Mouse (Mus musculus) CH12.LX (cell line): ENCODE measurements around the gene Meiob. TPM values are rescaled to one million over a fixed set of nuclear protein-coding genes. Genes with fewer than 3 reads are reported as not detected.

ENCODE experiments used
- DNase-seq: peaks from one replicate; pipeline ENCODE4 v3.0.0-alpha.2; 2013; ENCODE audit errors: extremely low read depth
- H3K27ac ChIP-seq: 2 replicates; pipeline ENCODE4 v1.5.1; 2012; ENCODE audit warnings: low read depth, mild to moderate bottlenecking, control low read depth, moderate library complexity; ENCODE audit not compliant: insufficient read depth
- H3K27me3 ChIP-seq: replicated peaks from 2 replicates; pipeline ENCODE3; 2012; ENCODE audit warnings: inconsistent platforms
- H3K36me3 ChIP-seq, 2 experiments: replicated peaks in 1 of 2; 2 replicates each; pipeline versions ENCODE3 to v1.6.1; 2012; ENCODE audit warnings: inconsistent platforms in 1 of 2, low read length in 1 of 2, mild to moderate bottlenecking in 1 of 2, mixed read lengths in 1 of 2, moderate library complexity in 1 of 2; ENCODE audit not compliant: control insufficient read depth in 1 of 2, insufficient read depth in 1 of 2
- H3K4me1 ChIP-seq, 2 experiments: 2 replicates each; pipeline ENCODE4 v1.6.1; 2012; ENCODE audit warnings: inconsistent platforms in 1 of 2, moderate library complexity in 1 of 2; ENCODE audit not compliant: insufficient read depth in 2 of 2, control insufficient read depth in 1 of 2
- H3K4me2 ChIP-seq: 2 replicates; pipeline ENCODE4 v1.6.1; 2012; ENCODE audit warnings: low read depth, mild to moderate bottlenecking, control low read depth; ENCODE audit not compliant: poor library complexity, insufficient read depth, severe bottlenecking
- H3K4me3 ChIP-seq, 3 experiments: fragments of 150-350 bp in 1 of 3; sonication (generic) in 1 of 3; replicated peaks in 1 of 3; 2 replicates each; pipeline versions ENCODE3 to v1.5.1; 2011 to 2012; ENCODE audit warnings: low read depth in 2 of 3, low read length in 2 of 3, mild to moderate bottlenecking in 2 of 3, moderate library complexity in 2 of 3, control low read depth in 1 of 3, improper control_type of control experiment in 1 of 3, inconsistent platforms in 1 of 3, mixed read lengths in 1 of 3; ENCODE audit not compliant: poor library complexity in 1 of 3
- H3K79me2 ChIP-seq: replicated peaks from 2 replicates; pipeline ENCODE4 v1.6.1; 2012; ENCODE audit warnings: mild to moderate bottlenecking, moderate library complexity; ENCODE audit not compliant: control insufficient read depth, poor library complexity, insufficient read depth, severe bottlenecking; ENCODE audit errors: extremely low read depth
- H3K9ac ChIP-seq: 2 replicates; pipeline ENCODE4 v1.6.1; 2012; ENCODE audit warnings: low read depth, mild to moderate bottlenecking, control low read depth, moderate library complexity; ENCODE audit not compliant: insufficient read depth
- H3K9me3 ChIP-seq: replicated peaks from 2 replicates; pipeline ENCODE3; 2012; ENCODE audit warnings: low read length, inconsistent platforms, mixed read lengths
- BHLHE40 ChIP-seq: IDR thresholded peaks from 2 replicates; pipeline ENCODE4 v1.6.1; 2011; ENCODE audit warnings: mild to moderate bottlenecking, low read depth, low read length, improper control_type of control experiment
- CHD1 ChIP-seq: IDR thresholded peaks from 2 replicates; pipeline ENCODE4 v1.6.1; 2012; ENCODE audit warnings: low read depth, low read length, improper control_type of control experiment, inconsistent platforms
- CTCF ChIP-seq, 2 experiments: IDR thresholded peaks in 1 of 2; conservative IDR thresholded peaks in 1 of 2; 2 replicates each; pipeline ENCODE4 v1.5.1; 2011 to 2012; ENCODE audit warnings: low read depth in 2 of 2, low read length in 2 of 2, improper control_type of control experiment in 1 of 2, inconsistent platforms in 1 of 2, mild to moderate bottlenecking in 1 of 2, moderate library complexity in 1 of 2
- E2F4 ChIP-seq: IDR thresholded peaks from 2 replicates; pipeline ENCODE4 v1.6.1; 2011; ENCODE audit warnings: low read depth, low read length, improper control_type of control experiment; ENCODE audit not compliant: insufficient replicate concordance
- ELF1 ChIP-seq: IDR thresholded peaks from 2 replicates; pipeline ENCODE4 v1.6.1; 2014; ENCODE audit warnings: low read depth, mild to moderate bottlenecking, inconsistent platforms, low read length, improper control_type of control experiment
- EP300 ChIP-seq: IDR thresholded peaks from 2 replicates; pipeline ENCODE4 v1.6.1; 2011; ENCODE audit warnings: low read length, improper control_type of control experiment
- ETS1 ChIP-seq: conservative IDR thresholded peaks from 2 replicates; pipeline ENCODE4 v1.6.1; 2012; ENCODE audit warnings: low read depth, mild to moderate bottlenecking, inconsistent platforms, low read length, improper control_type of control experiment, moderate library complexity
- GABPA ChIP-seq: IDR thresholded peaks from 2 replicates; pipeline ENCODE4 v1.6.1; 2012; ENCODE audit warnings: low read depth, low read length, improper control_type of control experiment, inconsistent platforms; ENCODE audit not compliant: insufficient replicate concordance
- IRF4 ChIP-seq: IDR thresholded peaks from 2 replicates; pipeline ENCODE4 v1.6.1; 2014; ENCODE audit warnings: low read depth, mild to moderate bottlenecking, inconsistent platforms, low read length, improper control_type of control experiment
- JUN ChIP-seq: IDR thresholded peaks from 2 replicates; pipeline ENCODE4 v1.6.1; 2011; ENCODE audit warnings: low read depth, mild to moderate bottlenecking, low read length, improper control_type of control experiment, moderate library complexity; ENCODE audit not compliant: insufficient read depth
- JUND ChIP-seq: conservative IDR thresholded peaks from 2 replicates; pipeline ENCODE4 v1.6.1; 2011; ENCODE audit warnings: low read depth, low read length, improper control_type of control experiment
- MXI1 ChIP-seq: IDR thresholded peaks from 2 replicates; pipeline ENCODE4 v1.6.1; 2011; ENCODE audit warnings: mild to moderate bottlenecking, low read depth, low read length, improper control_type of control experiment
- NRF1 ChIP-seq: IDR thresholded peaks from 2 replicates; pipeline ENCODE4 v1.6.1; 2014; ENCODE audit warnings: low read depth, mild to moderate bottlenecking, inconsistent platforms, low read length, improper control_type of control experiment, moderate library complexity
- PAX5 ChIP-seq: IDR thresholded peaks from 2 replicates; pipeline ENCODE4 v1.6.1; 2012; ENCODE audit warnings: low read length, inconsistent platforms, mixed read lengths
- POLR2AphosphoS2 ChIP-seq: IDR thresholded peaks from 2 replicates; pipeline ENCODE4 v1.6.1; 2011; ENCODE audit warnings: low read depth, low read length, improper control_type of control experiment
- SIN3A ChIP-seq: IDR thresholded peaks from 2 replicates; pipeline ENCODE4 v1.6.1; 2012; ENCODE audit warnings: low read length, improper control_type of control experiment, inconsistent platforms
- SMC3 ChIP-seq: IDR thresholded peaks from 2 replicates; pipeline ENCODE4 v1.6.1; 2011; ENCODE audit warnings: low read depth, low read length, improper control_type of control experiment
- TBP ChIP-seq: conservative IDR thresholded peaks from 2 replicates; pipeline ENCODE4 v1.6.1; 2011; ENCODE audit warnings: low read depth, low read length, improper control_type of control experiment
- TCF12 ChIP-seq: IDR thresholded peaks from 2 replicates; pipeline ENCODE4 v1.6.1; 2014; ENCODE audit warnings: low read depth, mild to moderate bottlenecking, inconsistent platforms, low read length, improper control_type of control experiment
- UBTF ChIP-seq: IDR thresholded peaks from 2 replicates; pipeline ENCODE4 v1.6.1; 2012; ENCODE audit warnings: low read depth, mild to moderate bottlenecking, inconsistent platforms, low read length, improper control_type of control experiment, moderate library complexity
- ZC3H11A ChIP-seq: IDR thresholded peaks from 2 replicates; pipeline ENCODE4 v1.6.1; 2012; ENCODE audit warnings: low read depth, mild to moderate bottlenecking, inconsistent platforms, low read length, improper control_type of control experiment
- ZKSCAN1 ChIP-seq: IDR thresholded peaks from 2 replicates; pipeline ENCODE4 v1.6.1; 2012; ENCODE audit warnings: low read depth, inconsistent platforms, low read length, improper control_type of control experiment, borderline replicate concordance
- ZMIZ1 ChIP-seq: IDR thresholded peaks from 2 replicates; pipeline ENCODE4 v1.6.1; 2012; ENCODE audit warnings: low read depth, mild to moderate bottlenecking, inconsistent platforms, low read length, improper control_type of control experiment
- ZNF384 ChIP-seq: IDR thresholded peaks from 2 replicates; pipeline ENCODE4 v1.6.1; 2012; ENCODE audit warnings: low read depth, low read length, improper control_type of control experiment, inconsistent platforms
- dilution Hi-C: fragments of 300-500 bp; cut with MboI; formaldehyde crosslinking; loops from 2 replicates; pipeline ENCODE4 v1.14.3; 2020; ENCODE audit warnings: low sequenced_read_pairs; ENCODE audit not compliant: extremely low pct_unique_long_range_greater_than_20kb, extremely low pct_ligation_motif_present
- in situ Hi-C: fragments of 300-500 bp; cut with MboI; formaldehyde crosslinking; loops from 3 replicates; pipeline ENCODE4 v1.14.3; 2019; ENCODE audit warnings: low sequenced_read_pairs, low pct_ligation_motif_present, low pct_unique_long_range_greater_than_20kb, mixed read lengths
- polyA plus RNA-seq: library from polyadenylated mRNA; unstranded; fragments of >175 nt; gene quantifications from 2 replicates; pipeline ENCODE4 v1.2.1, GENCODE M21; 2012; ENCODE audit warnings: low read depth; ENCODE audit not compliant: insufficient read length
- total RNA-seq, 2 experiments: library from RNA; depleted of rRNA; stranded (reverse); fragments of 300-350 nt in 1 of 2; fragments of >200 nt in 1 of 2; gene quantifications; 2 replicates each; pipeline ENCODE4 v1.2.3; 2012 to 2014

The Meiob gene
- total and polyA plus RNA-seq, 3 experiments, result 0.23 to 0.40 (median 0.30) TPM

GRCm38 (mm10) chr17:24861785-24862184, 57.7 kb downstream of the Meiob start:
- dilution Hi-C loops, result no loop called here
- Histone ChIP-seq H3K4me3 (no peak overlapping the region), H3K79me2 (no peaks in the 10 kb centered on the region), H3K4me1 (peaks cover 0 to 26% of the 10 kb centered on the region in 2 experiments; a peak in 3 of 4 replicates), H3K36me3 (peaks cover 42 to 85% of the 10 kb centered on the region in 2 experiments), H3K9me3 (no peaks in the 10 kb centered on the region), H3K4me2 (no peak overlapping the region), H3K27me3 (no peaks in the 10 kb centered on the region), H3K27ac (no peak overlapping the region), H3K9ac (no peak overlapping the region)
- in situ Hi-C loops, result no loop called here
- no peak for DNase-seq
- TF ChIP-seq ZMIZ1 (no peak), ZNF384 (no peak), NRF1 (no peak), POLR2AphosphoS2 (no peak), PAX5 (no peak), ZC3H11A (no peak), E2F4 (no peak), UBTF (no peak), JUND (no peak), TBP (no peak), MXI1 (no peak), TCF12 (no peak), JUN (no peak), EP300 (no peak), CTCF (conservative IDR thresholded peaks at IDR 0.05 in 1 of 2, IDR thresholded peaks at IDR 0.05 in 1 of 2; ENCODE audit: low read depth in 2 of 2, low read length in 2 of 2) (no peak), CHD1 (no peak)

GRCm38 (mm10) chr17:24865776-24866175, 61.7 kb downstream of the Meiob start, which contains the start of gene Igfals:
Igfals (plus strand) TSS chr17:24865997.
- DNase-seq, result no peak
- no peak within 1 kb of the TSS for H3K27ac ChIP-seq
- in situ Hi-C loops, result no loop called here
- no peaks in the 10 kb centered on the region for H3K79me2 ChIP-seq
- peaks cover 35 to 91% of the 10 kb centered on the region in 2 experiments for H3K36me3 ChIP-seq
- no peaks in the 10 kb centered on the region for H3K27me3 ChIP-seq
- no peak within 1 kb of the TSS for H3K4me3 ChIP-seq
- no peak within 1 kb of the TSS for H3K9ac ChIP-seq
- TF ChIP-seq ZNF384 (no peak), JUN (no peak), ELF1 (no peak), ETS1 (no peak), JUND (no peak), BHLHE40 (no peak), GABPA (no peak), SIN3A (no peak), IRF4 (no peak), PAX5 (no peak), SMC3 (no peak), CHD1 (no peak), ZKSCAN1 (no peak), UBTF (no peak)
- H3K9me3 ChIP-seq, result no peaks in the 10 kb centered on the region
- dilution Hi-C loops, result no loop called here
- no peak within 1 kb of the TSS for H3K4me2 ChIP-seq
- H3K4me1 ChIP-seq, result no peaks in the 10 kb centered on the region
